Mouse (Mus musculus): ENCODE measurements around the gene Opcml. TPM values are rescaled to one million over a fixed set of nuclear protein-coding genes. Genes with fewer than 3 reads are reported as not detected.

Opcml gene
- total RNA-seq, 2 experiments from 2014 or later = 280 to 284 TPM

DNA sequence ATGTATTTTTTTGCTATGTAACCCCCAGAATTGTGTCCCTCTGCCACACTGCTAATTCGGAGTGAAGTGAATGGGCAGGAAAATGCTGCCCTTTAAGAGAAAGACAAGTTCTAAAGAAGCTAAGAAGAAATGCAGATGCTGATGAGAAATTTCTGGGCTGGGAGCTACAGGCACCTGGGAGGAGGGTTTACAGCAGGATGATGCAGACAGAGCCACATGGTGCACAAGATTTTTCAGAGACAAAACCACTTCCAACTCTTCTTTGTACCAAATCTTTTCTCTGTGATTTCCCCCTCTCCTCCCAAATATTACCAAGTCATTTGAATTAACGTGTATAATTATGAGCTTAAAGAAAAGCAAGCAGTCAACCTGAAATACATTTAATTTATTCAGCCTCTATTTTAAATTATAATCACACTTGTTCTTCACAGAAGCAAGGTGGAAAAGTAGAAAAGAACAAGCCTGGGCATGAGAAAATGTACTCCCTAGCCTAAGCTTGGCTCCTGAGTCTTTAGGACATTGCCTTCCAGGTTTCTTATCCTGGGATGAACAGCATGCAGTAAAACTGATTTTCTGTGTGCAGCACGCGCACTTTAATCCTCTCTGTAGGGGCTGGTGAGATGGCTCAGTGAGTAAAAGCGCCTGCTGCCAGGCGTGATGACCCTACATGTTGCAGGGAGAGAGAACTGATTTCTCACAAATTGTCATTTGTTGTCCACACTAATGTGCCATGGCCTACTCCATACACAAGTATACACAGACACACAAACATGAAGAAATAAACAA lies 890.9 kb downstream of the Opcml start:
- DNase-seq = peak; percentile 13
- intact Hi-C loops (cut with DNase I) = no loop called here

- intact Hi-C loops (cut with DNase I) = no loop called here
- DNase-seq = peak; percentile 26
Observed at GRCm38 (mm10) chr9:28683951-28684470, 893.4 kb downstream of the Opcml start.

DNA sequence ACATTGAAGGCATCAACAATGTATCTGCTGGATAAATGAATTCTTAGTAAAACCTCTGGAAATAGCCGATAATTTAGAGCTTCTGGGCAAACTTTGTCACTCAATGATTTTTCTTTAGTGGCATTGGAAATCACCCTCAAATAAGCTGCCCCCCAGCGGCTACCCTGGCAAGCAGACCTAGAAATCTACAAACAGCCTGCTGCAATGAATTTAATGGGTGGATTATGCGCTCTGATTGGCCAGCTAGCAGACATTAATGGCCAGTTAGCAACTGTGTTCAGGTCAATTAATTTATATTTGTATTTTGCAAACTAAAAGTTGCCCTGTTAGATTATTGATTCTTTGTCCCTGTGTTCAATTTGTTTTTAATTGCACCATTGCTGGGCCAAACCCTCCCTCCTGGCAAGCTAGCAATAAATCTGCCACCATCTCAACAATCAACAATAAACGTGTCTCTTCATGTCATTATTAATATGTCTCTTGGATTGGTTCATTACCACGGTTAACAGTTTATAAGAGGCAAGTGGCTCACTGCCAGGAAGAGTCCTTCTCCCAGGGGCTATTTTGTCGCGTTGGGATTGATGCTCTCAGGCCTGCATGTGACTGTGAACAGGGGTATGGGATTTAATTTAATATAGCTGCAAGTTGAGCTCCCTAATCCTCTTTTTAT lies 896.5 kb downstream of the Opcml start:
- DNase-seq = peak; percentile 45
- intact Hi-C loops (cut with DNase I) = no loop called here

- DNase-seq = peak; percentile 88
- intact Hi-C loops (cut with DNase I) = no loop called here
Observed at GRCm38 (mm10) chr9:28690134-28690533, 899.6 kb downstream of the Opcml start.

GRCm38 (mm10) chr9:28705796-28706195 lies 915.2 kb downstream of the Opcml start:
- intact Hi-C loops (cut with DNase I) = no loop called here
- DNase-seq = no peak

GRCm38 (mm10) chr9:28714544-28714943 lies 924.0 kb downstream of the Opcml start:
- DNase-seq = no peak
- intact Hi-C loops (cut with DNase I) = no loop called here

- DNase-seq = no peak
- intact Hi-C loops (cut with DNase I) = no loop called here
Observed at GRCm38 (mm10) chr9:28720186-28720585, 929.6 kb downstream of the Opcml start.

DNA sequence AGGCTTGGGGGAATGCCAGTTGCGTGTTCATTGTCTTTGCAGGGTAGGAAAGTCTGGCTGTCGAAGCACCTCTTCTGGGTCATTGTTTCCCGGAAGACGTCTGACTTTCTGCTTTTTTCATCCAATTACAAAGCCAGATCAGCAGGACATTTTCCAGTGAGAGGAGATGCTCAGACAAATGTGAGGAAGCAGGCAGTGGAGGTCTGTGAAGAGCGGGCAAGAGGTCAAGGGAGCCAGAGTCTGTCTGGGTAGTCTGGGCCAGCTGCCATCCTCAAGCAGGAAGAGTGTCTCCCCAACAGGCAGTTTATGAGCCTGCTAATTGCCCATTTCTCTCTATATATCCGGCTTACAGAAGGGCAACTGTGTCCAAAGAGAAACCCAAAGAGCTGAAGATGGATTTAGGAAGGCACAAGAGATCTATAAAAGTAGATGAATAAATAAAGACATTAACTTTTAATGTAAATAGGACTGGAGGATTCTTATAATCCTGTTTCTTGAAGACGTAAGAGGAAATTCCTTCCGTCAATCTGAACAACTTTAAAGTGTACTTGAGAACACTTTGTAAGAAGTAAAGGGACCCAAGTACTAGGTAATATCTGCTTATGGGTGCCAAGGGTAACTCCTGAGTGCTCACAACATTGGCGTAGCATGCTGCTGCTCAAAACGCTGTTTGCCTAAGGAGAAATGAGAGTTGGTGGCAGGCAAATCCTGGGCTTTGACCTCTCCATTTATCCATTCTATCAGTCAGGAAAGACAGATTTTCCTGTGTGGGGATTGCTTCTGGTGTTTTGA lies 941.4 kb downstream of the Opcml start:
- intact Hi-C loops (cut with DNase I) = no loop called here
- peak; percentile 22 for DNase-seq

GRCm38 (mm10) chr9:28737955-28738354 lies 947.4 kb downstream of the Opcml start:
- DNase-seq = no peak
- intact Hi-C loops (cut with DNase I) = no loop called here

DNA sequence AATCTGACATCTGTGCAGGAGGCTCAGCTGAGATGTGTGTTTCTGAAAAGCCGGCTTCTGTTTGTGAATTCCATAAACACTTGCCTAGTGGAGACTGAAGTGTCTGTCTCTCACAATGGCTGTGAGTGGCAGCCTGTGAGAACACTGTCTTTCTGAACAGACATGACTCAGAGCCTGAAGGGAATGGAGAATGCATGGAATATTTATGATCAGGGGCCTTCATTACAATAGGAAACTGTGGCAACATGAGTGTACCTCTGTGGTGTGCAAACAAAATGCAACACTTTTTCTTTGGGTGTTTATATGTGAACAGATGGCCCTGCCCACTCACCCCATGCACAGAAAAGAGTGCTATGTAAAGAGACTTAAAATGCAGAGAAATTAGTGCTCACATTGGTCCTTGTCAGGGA lies 947.9 kb downstream of the Opcml start:
- no peak for DNase-seq
- intact Hi-C loops (cut with DNase I) = no loop called here

GRCm38 (mm10) chr9:28744771-28745170 lies 954.2 kb downstream of the Opcml start:
- intact Hi-C loops (cut with DNase I) = no loop called here
- DNase-seq = peak; percentile 46

GRCm38 (mm10) chr9:28748902-28749301 lies 958.3 kb downstream of the Opcml start:
- intact Hi-C loops (cut with DNase I) = no loop called here
- peak; percentile 9 for DNase-seq

DNA sequence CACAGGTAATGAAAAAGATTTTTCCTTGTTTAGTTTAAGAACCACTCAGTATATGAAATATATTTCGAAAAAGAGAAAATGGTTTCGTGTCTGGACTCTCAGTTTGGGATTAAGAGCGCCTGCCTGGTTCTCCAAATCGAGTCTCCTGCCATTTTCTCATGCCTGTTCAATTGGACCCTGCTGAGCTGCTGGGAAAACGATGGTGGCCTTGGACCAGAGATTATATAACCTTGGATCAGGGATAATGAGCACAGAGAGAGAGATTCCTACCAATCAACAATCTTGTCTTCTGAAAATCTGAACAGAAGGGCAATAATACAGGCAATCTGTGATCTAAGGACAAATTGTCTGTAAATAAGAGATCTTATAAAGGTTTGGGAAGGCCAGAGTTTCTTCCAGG lies 962.3 kb downstream of the Opcml start:
- intact Hi-C loops (cut with DNase I) = no loop called here
- no peak for DNase-seq

GRCm38 (mm10) chr9:28756841-28757451 lies 966.4 kb downstream of the Opcml start:
- intact Hi-C loops (cut with DNase I) = no loop called here
- no peak for DNase-seq

- DNase-seq = no peak
- intact Hi-C loops (cut with DNase I) = no loop called here
Observed at GRCm38 (mm10) chr9:28761460-28761859, 970.9 kb downstream of the Opcml start.

GRCm38 (mm10) chr9:28764149-28764548 lies 973.6 kb downstream of the Opcml start:
- intact Hi-C loops (cut with DNase I) = no loop called here
- no peak for DNase-seq

GRCm38 (mm10) chr9:28776517-28777503 lies 986.2 kb downstream of the Opcml start:
- no peak for DNase-seq
- intact Hi-C loops (cut with DNase I) = no loop called here

GRCm38 (mm10) chr9:28783834-28784233 lies 993.3 kb downstream of the Opcml start:
- no peak for DNase-seq
- intact Hi-C loops (cut with DNase I) = no loop called here

GRCm38 (mm10) chr9:28789439-28789838 lies 998.9 kb downstream of the Opcml start:
- DNase-seq = no peak
- intact Hi-C loops (cut with DNase I) = no loop called here

- DNase-seq = no peak
- intact Hi-C loops (cut with DNase I) = no loop called here
Observed at GRCm38 (mm10) chr9:28800100-28800499, 1009.5 kb downstream of the Opcml start.
